Mouse (Mus musculus): ENCODE measurements around the gene Sh2d6. TPM values are rescaled to one million over a fixed set of nuclear protein-coding genes. Genes with fewer than 3 reads are reported as not detected.

Sh2d6 gene
- total and polyA plus RNA-seq, 2 experiments from 2014 or later: not detected

- TF ChIP-seq EP300 (IDR thresholded peaks at IDR 0.05; ENCODE audit: low read depth): peak; percentile 25; the same call in 1 of the 2 replicates
- no peak for TF ChIP-seq CTCF (IDR thresholded peaks at IDR 0.05; ENCODE audit: low read depth)
- 26% methylated on average over 10 of the region's 10 CpGs for WGBS
- DNase-seq (ENCODE audit: low spot score) (peak; percentile 82), ATAC-seq (ENCODE audit: insufficient read depth, low read depth) (peak; percentile 84)
- no peak overlapping the region for H3K9ac ChIP-seq (replicated peaks; ENCODE audit: low read depth, low read length)
- no peaks in the 10 kb centered on the region for H3K9me3 ChIP-seq (replicated peaks; ENCODE audit: control insufficient read depth, low read length)
- H3K4me1 ChIP-seq (ENCODE audit: control insufficient read depth, insufficient read depth): peaks cover 10% of the 10 kb centered on the region
- no peaks in the 10 kb centered on the region for H3K27me3 ChIP-seq (ENCODE audit: control insufficient read depth, insufficient read depth, low read length)
- no peak overlapping the region for H3K4me3 ChIP-seq (ENCODE audit: low read depth, low read length)
- peak overlapping the region; percentile 60 for H3K27ac ChIP-seq (ENCODE audit: low read depth)
- no peaks in the 10 kb centered on the region for H3K36me3 ChIP-seq (replicated peaks; ENCODE audit: control insufficient read depth, insufficient read depth, low read length)
- H3K4me2 ChIP-seq (ENCODE audit: low read depth, low read length): peak overlapping the region; percentile 18; the same call in 1 of the 2 replicates
These were observed 1.4 kb downstream of the Sh2d6 start for GRCm38 (mm10) chr6:72519892-72520663.

DNA sequence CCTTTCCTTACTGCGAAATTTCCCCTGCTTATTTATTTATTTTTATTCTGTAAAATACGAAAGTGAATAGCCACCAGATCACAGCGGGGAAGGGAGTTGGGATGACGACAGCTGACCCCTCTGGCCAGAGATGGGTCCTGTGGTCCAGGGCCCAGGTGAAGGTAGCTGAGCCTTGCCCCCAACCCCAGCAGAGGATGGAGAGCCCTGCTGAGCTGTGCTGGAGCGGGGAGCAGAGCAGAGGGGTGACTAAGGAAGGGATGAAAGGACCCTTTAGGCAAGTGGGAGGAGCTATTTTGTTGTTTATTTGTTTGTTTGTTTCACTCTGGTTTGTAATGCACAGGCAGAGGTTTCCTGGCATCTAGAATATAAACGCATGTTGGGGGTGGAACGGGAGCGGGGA lies 2.2 kb downstream of the Sh2d6 start:
- no peaks in the 10 kb centered on the region for H3K36me3 ChIP-seq (replicated peaks; ENCODE audit: control insufficient read depth, insufficient read depth, low read length)
- H3K27me3 ChIP-seq (ENCODE audit: control insufficient read depth, insufficient read depth, low read length): no peaks in the 10 kb centered on the region
- no peak overlapping the region; the same call in 1 of the 2 replicates for H3K4me2 ChIP-seq (ENCODE audit: low read depth, low read length)
- H3K9ac ChIP-seq (replicated peaks; ENCODE audit: low read depth, low read length): no peak overlapping the region
- H3K9me3 ChIP-seq (replicated peaks; ENCODE audit: control insufficient read depth, low read length): no peaks in the 10 kb centered on the region
- no peak overlapping the region for H3K4me3 ChIP-seq (ENCODE audit: low read depth, low read length)
- 42% methylated on average over 8 of the region's 8 CpGs for WGBS
- peaks cover 10% of the 10 kb centered on the region for H3K4me1 ChIP-seq (ENCODE audit: control insufficient read depth, insufficient read depth)
- no peak overlapping the region for H3K27ac ChIP-seq (ENCODE audit: low read depth)
- ATAC-seq (ENCODE audit: insufficient read depth, low read depth): no peak
- TF ChIP-seq CTCF (IDR thresholded peaks at IDR 0.05; ENCODE audit: low read depth) (no peak), EP300 (IDR thresholded peaks at IDR 0.05; ENCODE audit: low read depth) (no peak)
- DNase-seq (ENCODE audit: low spot score): no peak

- TF ChIP-seq EP300 (IDR thresholded peaks at IDR 0.05; ENCODE audit: low read depth) (no peak), CTCF (IDR thresholded peaks at IDR 0.05; ENCODE audit: low read depth) (no peak)
- Histone ChIP-seq H3K4me2 (ENCODE audit: low read depth, low read length) (no peak overlapping the region), H3K36me3 (replicated peaks; ENCODE audit: control insufficient read depth, insufficient read depth, low read length) (no peaks in the 10 kb centered on the region), H3K9ac (replicated peaks; ENCODE audit: low read depth, low read length) (no peak overlapping the region), H3K4me3 (ENCODE audit: low read depth, low read length) (no peak overlapping the region), H3K27ac (ENCODE audit: low read depth) (no peak overlapping the region), H3K4me1 (ENCODE audit: control insufficient read depth, insufficient read depth) (peaks cover 10% of the 10 kb centered on the region), H3K9me3 (replicated peaks; ENCODE audit: control insufficient read depth, low read length) (no peaks in the 10 kb centered on the region), H3K27me3 (ENCODE audit: control insufficient read depth, insufficient read depth, low read length) (no peaks in the 10 kb centered on the region)
- 63% methylated on average over 1 of the region's 1 CpGs for WGBS
- no peak for DNase-seq (ENCODE audit: low spot score)
- no peak for ATAC-seq (ENCODE audit: insufficient read depth, low read depth)
These were observed 2.7 kb downstream of the Sh2d6 start for GRCm38 (mm10) chr6:72518842-72519241.

DNA sequence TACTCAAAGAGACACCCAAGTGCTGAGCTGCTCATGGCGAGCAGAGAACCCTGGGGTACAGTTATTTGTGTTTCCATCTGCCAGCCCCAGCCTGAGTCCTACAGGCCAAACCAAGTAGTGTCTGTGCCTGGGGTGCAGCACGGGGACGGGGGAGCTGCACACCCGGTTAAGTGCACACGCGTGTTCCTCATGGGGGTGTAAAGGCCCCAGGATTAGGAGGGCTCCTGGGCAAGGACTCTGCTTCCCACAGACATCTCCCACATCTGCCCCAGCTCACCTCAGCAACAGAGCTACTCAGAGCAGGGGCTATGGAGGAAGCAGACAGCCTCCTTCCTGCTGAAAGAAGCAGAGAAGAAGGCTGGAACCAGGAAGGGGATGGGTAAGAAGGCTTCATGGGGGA lies 5.9 kb downstream of the Sh2d6 start:
- WGBS: 87% methylated on average over 6 of the region's 6 CpGs
- H3K4me2 ChIP-seq (ENCODE audit: low read depth, low read length): no peak overlapping the region
- ATAC-seq (ENCODE audit: insufficient read depth, low read depth) (no peak), DNase-seq (ENCODE audit: low spot score) (no peak)
- H3K27ac ChIP-seq (ENCODE audit: low read depth): no peak overlapping the region
- H3K9me3 ChIP-seq (replicated peaks; ENCODE audit: control insufficient read depth, low read length): no peaks in the 10 kb centered on the region
- peaks cover 38% of the 10 kb centered on the region for H3K4me1 ChIP-seq (ENCODE audit: control insufficient read depth, insufficient read depth)
- no peak overlapping the region for H3K4me3 ChIP-seq (ENCODE audit: low read depth, low read length)
- H3K36me3 ChIP-seq (replicated peaks; ENCODE audit: control insufficient read depth, insufficient read depth, low read length): no peaks in the 10 kb centered on the region
- H3K27me3 ChIP-seq (ENCODE audit: control insufficient read depth, insufficient read depth, low read length): no peaks in the 10 kb centered on the region
- no peak overlapping the region for H3K9ac ChIP-seq (replicated peaks; ENCODE audit: low read depth, low read length)
- no peak for TF ChIP-seq EP300 (IDR thresholded peaks at IDR 0.05; ENCODE audit: low read depth)
- no peak for TF ChIP-seq CTCF (IDR thresholded peaks at IDR 0.05; ENCODE audit: low read depth)

DNA sequence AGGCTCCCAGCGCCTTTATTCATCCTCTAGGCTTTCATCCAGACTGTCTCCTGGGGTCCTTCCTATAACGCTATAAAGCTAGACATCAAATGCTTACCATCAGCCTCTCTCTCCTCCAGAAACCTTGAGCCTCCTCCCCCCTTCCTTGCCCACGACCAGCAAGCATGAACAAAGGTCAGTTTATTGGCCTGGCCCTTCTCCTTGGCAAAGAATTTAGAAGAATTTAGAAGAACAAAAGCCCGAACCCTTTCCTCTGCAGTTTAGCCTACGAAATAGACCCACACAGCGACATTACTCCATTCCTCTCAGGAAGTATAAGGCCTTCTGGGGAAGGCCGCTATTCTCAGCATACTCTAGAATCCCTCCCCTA lies 8.5 kb downstream of the Sh2d6 start:
- H3K27ac ChIP-seq (ENCODE audit: low read depth): peak overlapping the region; percentile 85
- peak overlapping the region; percentile 33; the same call in 1 of the 2 replicates for H3K4me3 ChIP-seq (ENCODE audit: low read depth, low read length)
- peak overlapping the region; percentile 56 for H3K4me2 ChIP-seq (ENCODE audit: low read depth, low read length)
- 43% methylated on average over 7 of the region's 7 CpGs for WGBS
- H3K9ac ChIP-seq (replicated peaks; ENCODE audit: low read depth, low read length): peak overlapping the region; percentile 37; the same call in 1 of the 2 replicates
- no peak for DNase-seq (ENCODE audit: low spot score)
- TF ChIP-seq CTCF (IDR thresholded peaks at IDR 0.05; ENCODE audit: low read depth) (no peak), EP300 (IDR thresholded peaks at IDR 0.05; ENCODE audit: low read depth) (no peak; the same call in 1 of the 2 replicates)
- H3K9me3 ChIP-seq (replicated peaks; ENCODE audit: control insufficient read depth, low read length): no peaks in the 10 kb centered on the region
- peaks cover 36% of the 10 kb centered on the region for H3K4me1 ChIP-seq (ENCODE audit: control insufficient read depth, insufficient read depth)
- ATAC-seq (ENCODE audit: insufficient read depth, low read depth): no peak
- H3K36me3 ChIP-seq (replicated peaks; ENCODE audit: control insufficient read depth, insufficient read depth, low read length): no peaks in the 10 kb centered on the region
- no peaks in the 10 kb centered on the region for H3K27me3 ChIP-seq (ENCODE audit: control insufficient read depth, insufficient read depth, low read length)

Measured in heart, postnatal 0 days (tissue).